Comparison of ENCODE assay signal across 8 mouse cellular contexts in genomic region chr15:40166560-40167275, GRCm38 (mm10). TPM values are rescaled to one million over a fixed set of nuclear protein-coding genes. Genes with fewer than 3 reads are reported as not detected.
DNase-seq lines count a peak whose midpoint lies in the region; ATAC-seq lines count a peak whose summit lies in the region.

No protein-coding gene starts in this region.

- peak overlapping the region; percentile 51 for H3K4me2 ChIP-seq in lung, embryonic 15.5 days

- H3K9me3 ChIP-seq in lung, embryonic 15.5 days: no peaks in the 10 kb centered on the region

- no peak for ATAC-seq in CD4-positive, CD25-positive, alpha-beta regulatory T cell, adult 4 months
- no peak for ATAC-seq in lung, embryonic 15.5 days (ENCODE audit: borderline replicate concordance, extremely low read depth, low FRiP score, low TSS enrichment)

- peak overlapping the region; percentile 17 for H3K4me3 ChIP-seq in lung, embryonic 15.5 days

- H3K36me3 ChIP-seq in lung, embryonic 15.5 days: no peaks in the 10 kb centered on the region

- DNase-seq in CD4-positive, CD25-positive, alpha-beta regulatory T cell, adult 2 months (ENCODE audit: low read depth, low spot score): peak; percentile 49
- DNase-seq in urinary bladder, postnatal 25 days (ENCODE audit: low spot score): peak; percentile 35
- DNase-seq in urinary bladder, postnatal 10 days (ENCODE audit: low spot score): no peak
- DNase-seq in heart, adult 8-10 months (ENCODE audit: low spot score): peak; percentile 73
- peak; percentile 70 for DNase-seq in kidney, adult 9 months
- peak; percentile 26 for DNase-seq in right cerebral cortex, postnatal 4 days

- H3K9ac ChIP-seq in lung, embryonic 15.5 days: no peak overlapping the region

- no peaks in the 10 kb centered on the region for H3K27me3 ChIP-seq in lung, embryonic 15.5 days

- WGBS in lung, embryonic 15.5 days: 22% methylated on average over 9 of the region's 9 CpGs

- peaks cover 23% of the 10 kb centered on the region for H3K4me1 ChIP-seq in lung, embryonic 15.5 days

- H3K27ac ChIP-seq in lung, embryonic 15.5 days: peak overlapping the region; percentile 68

RNA-seq across cellular contexts. Expression of gene 9330182O14Rik, which starts 32.6 kb away (rescaled TPM):
- not detected for polyA plus RNA-seq in CD4-positive, CD25-positive, alpha-beta regulatory T cell, adult 4 months (2017; shearing (Covaris generic))
- not detected for total RNA-seq in heart, adult 8-10 months (2022)
- polyA plus RNA-seq in lung, embryonic 15.5 days (2015; fragmentation: Nextera tagmentation; extraction: Ambion mirVana): not detected in 2 replicates
